Mouse (Mus musculus): ENCODE measurements around the gene Rpusd4.

DNA sequence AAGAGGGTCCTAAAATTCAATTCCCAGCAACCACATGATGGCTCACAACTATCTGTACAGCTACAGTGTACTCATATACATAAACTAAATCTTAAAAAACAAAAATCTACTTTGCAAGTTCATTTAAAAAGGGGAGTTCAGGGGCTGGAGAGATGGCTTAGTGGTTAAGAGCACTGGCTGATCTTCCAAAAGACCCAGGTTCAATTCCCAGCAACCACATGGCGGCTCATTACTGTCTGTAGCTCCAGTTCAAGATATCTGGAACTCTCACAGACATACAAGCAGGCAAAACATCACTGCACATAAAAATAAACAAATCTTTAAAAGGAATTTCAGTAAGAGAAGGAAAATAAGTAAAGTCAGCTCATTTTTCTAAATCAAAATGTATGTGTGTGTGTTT is 29.3 kb upstream of the Rpusd4 start:
- TF ChIP-seq GATA1 (IDR thresholded peaks at IDR 0.05; ENCODE audit: low read length) (no peak), TAL1 (IDR thresholded peaks at IDR 0.05; ENCODE audit: low read length) (no peak)
